Mouse (Mus musculus): Measurements from ENCODE around the gene Pcdh7.

DNA sequence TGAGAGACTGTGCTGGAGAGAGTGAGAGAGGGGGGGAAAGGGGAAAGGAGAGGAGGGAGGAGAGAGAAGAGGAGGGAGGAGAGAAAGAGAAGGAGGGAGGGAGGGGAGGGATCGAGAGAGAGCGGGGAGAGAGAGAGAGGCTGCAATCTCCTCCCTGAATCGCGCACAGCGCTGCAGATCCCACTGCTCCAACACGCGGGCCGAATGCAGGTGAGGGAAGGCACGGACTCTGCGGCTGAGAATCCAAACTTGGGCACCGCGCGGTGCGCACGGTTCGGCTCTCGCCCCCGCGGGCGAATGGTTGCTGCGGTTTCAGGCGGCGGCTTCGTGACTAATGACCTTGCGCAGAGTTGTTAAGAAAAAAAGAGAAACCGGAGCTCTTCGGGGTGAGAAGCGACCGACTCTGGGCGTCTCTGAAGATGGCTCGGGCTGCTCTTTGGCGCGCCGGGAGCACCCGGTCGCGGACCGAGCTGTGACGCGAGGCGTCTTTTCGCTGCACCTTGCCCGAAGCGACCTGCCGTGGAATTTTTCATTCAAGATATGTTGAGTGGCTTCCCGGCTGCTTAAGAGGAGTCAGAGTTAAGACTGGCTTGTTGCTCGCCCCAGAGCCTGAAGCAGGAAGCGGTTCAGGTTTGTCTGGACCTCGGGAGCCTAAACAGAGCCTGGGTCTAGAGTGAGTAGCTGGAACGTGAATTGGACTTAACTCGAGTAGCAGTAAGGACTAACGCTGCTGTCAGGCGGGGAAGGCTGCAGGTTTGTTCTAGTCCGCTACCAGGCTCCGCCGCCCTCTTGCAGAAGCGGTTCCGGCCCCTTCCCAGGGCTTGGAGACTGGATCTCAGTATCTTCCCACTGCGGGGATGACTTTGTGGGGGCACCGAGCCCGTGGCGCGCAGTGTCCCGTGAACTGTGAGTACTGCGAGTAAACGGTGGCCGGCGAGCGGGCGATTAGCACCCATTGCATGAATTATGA is at the start of gene Pcdh7:
- TF ChIP-seq CTCF (IDR thresholded peaks at IDR 0.05; ENCODE audit: low read depth, low read length) (no peak), GATA1 (IDR thresholded peaks at IDR 0.05; ENCODE audit: borderline replicate concordance, low read length) (no peak), TAL1 (conservative IDR thresholded peaks at IDR 0.05; ENCODE audit: low read depth, low read length) (no peak), POLR2AphosphoS5 (IDR thresholded peaks at IDR 0.05; ENCODE audit: insufficient replicate concordance, low read depth, low read length) (no peak)
